Mouse (Mus musculus) right cerebral cortex, postnatal 36 days (tissue): ENCODE results near the gene Dph6.
A peak's percentile ranks its signal among the peaks of the same experiment; 100 is the strongest.
"Not testable (repeated sequence)": the region's sequence is repeated elsewhere in the genome, so short reads cannot be mapped to it uniquely, and the experiment has no call there.

Source experiments
- DNase-seq, 2 experiments: peaks; one replicate each; pipeline ENCODE4 v3.0.0; 2022; ENCODE audit warnings: low spot score in 2 of 2, mixed read lengths in 1 of 2

Gene Dph6

DNA sequence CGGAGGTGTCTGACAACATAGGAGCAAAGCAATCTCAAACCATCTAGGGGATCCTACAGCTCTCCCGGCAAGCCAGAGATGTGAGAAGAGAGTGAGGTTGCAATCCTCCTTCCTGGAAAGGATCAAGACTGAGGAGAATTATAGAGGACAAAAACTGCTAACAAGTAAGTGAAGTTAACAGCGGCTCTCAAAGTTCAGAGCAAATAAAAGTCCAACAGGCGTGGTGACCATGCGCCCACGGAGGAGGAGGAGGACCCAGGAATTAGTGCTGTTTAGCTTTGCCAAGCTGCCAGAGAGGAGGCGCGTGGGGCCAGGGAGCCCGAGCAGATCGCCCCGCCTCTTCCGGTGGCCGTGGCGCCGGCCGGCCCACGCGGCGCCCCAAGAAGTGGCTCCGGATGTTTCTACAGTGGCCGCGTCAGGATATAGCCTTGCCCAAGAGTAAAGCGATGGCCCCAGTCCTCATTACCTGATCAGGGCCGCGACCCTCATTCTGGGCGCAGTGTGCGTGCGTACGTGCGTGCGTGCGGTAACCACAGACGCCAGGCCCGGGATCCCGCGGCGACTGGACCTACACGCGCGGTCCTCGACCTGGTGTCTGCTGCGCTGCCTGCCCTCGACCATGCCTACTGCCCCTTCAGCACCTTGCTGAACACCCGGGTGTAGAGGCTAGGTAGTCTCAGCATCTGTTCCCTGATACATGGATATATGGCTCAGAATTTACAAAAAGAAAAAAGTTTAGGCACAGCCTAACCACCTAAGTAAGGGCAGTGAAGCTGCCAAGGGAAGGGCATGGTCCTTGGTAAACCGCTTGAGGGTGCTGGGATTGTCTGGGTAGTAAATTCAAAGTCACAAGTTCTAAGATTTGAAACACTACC, at the start of gene Dph6:
Gene Dph6 (minus strand): TSS at position 600 of the 875 bp plus-strand sequence.
- DNase-seq = peak; percentile 70 to 83

DNA sequence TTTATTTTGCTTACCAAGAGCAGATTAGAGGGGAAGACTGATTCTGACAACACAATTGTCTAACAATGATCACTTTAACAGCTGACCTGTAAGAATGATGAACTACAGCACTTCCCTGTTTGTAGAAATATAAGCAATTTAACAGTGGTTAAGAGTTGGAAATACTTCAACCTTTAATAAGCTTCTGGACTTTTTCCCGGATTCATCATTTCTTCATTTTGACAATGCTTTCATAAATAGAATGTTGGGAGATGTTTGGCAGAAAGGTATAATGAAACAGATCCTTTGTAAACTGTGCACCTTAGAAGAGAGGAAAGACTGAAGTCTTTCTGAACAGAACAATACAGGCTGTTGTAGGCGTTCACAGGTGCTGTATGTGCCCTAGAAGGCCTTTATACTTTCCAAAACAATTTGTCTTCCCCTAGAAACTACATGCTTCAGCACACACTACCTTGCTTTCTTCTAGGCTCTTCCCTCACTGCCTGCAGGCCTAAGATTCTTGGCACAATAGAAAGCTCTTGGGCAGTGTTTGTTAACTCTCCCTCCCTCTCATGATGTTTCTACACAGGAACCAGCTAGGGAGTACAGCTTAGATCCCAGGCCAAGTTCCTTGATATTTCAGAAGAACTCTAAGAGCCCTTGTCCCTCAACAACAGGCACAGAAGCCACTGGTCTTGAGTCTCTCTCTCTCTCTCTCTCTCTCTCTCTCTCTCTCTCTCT, 46.4 kb upstream of the Dph6 start:
- DNase-seq = no peak

DNA sequence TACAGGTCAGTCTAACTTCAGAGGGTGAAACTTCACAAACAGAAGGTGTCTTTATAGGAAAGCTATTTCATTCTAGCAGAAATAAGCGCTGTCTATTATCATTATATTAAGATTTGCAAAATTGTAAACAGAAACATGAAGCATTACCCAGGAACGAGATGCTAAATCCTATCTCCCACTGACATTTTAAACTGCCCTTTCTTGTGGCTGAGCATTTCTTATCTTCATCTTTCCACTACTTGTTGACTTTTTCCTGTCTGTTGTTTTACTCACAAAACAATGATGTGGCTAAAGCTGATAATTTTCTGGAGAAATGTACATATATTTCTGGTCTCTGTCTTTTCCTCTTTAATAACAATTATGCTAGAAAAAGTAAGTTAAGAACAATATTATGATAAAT, 36.8 kb upstream of the Dph6 start:
- DNase-seq = no peak

DNA sequence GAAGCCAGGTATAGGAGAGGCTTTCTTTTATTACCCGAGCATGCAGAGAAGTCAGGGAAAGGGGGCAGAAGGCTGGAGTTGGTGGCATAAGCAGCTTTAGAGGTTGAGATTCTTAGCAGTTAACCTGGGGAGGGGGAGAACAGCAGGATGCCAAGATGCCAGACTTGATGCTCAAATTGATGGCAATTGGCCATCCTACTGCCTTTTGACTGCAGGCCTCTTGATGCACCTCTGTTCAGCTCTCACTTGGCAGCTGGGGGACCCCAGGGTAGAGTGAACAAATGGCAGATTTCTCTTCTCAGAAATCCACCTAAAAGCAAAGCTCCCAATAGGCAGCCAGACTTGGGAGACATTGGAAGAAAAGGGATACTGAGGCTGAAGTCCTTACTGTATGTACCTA, 32.7 kb upstream of the Dph6 start:
- DNase-seq = no peak

DNA sequence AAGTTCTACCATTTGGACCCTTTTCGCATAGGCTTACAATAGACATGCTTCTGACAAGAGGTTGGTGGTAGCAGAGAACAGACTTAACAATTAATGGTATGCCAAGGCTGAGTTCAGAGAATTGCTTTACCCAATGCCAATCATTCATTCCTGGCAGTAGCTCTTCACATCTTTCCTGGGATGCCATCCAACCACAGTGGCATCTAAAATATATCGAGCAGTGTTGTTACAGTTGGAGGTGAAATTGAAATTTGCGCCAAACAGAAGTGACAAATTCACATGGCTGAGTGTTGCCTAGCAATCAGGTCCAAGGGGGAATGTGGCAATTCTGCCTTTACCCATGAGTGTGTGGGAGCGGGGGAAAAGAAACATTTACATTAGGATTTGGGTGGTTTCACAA, 32.3 kb upstream of the Dph6 start:
- no peak for DNase-seq

DNA sequence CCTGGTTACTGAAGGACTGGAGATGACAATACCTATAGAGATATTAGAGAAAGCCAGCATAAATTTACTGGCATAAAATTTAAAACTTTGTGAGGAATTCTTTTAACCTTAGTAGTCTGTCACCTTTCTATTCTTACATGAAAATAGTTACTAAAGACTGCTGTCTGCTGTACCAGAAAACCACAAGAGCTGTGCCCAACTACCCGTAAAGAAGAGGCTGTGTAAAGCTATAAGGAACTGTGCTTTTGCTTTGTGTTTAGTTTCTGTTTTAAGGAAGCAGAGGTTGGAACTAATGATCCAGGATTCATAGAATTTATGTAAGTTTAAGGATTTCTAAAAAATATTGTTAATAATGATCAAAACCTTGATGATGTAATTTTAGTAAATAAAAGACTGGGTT, 19.1 kb upstream of the Dph6 start:
- no peak for DNase-seq

DNA sequence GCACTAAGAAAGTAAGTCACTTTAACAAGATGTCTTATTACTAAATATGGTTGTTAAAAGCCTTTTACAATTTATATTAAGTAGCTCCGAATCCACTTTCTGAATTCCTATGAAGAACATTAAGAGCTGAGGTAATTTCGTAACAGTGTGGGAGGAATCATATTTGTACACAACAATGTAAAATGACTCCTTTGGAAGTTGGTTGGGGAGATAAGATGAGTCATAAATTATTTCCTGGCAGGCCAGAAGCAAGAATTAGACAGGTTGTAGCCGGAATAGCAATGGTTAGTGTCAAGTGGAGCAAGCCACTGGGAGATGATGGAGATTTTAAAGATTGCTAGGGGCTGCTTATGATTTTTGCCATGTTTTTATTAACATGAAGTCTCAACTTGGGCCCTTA, 16.2 kb upstream of the Dph6 start:
- no peak for DNase-seq

DNA sequence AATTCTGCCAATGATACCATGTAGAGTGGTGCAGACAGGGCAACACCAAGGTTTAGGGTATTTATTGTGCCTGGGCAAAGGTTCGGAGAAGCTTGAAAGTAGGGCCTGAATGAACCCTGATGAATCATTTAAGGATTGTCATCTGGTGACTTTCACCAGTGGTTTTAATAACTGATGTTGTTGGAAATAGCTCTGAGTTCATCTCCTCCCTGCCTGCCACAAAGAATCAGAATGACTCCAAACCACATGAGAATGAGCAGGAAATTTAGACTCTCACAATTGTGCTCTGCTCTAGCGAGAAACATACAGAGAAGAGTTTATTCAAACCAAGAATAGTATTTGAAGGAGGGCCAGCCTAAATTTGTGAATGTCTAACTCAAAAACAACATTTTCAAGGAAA, 4.2 kb upstream of the Dph6 start:
- no peak for DNase-seq

DNA sequence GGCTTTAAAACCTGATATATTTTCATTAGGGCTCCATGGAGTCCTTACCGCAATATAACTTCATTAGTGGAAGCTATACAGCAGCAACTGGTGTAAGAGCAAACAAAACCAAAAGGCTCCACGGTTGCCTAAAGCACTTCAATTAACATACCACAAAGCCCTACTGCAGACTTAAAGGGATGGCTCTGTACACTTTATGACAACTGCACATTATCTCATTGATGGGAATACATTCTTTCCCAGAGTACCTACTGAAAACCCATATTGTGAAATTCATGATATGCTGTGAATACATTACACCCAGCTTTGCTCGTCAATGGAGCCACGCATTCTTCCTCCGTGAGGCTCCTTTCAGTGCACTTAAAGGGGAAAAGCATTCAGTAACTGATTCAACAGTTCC, 8.5 kb downstream of the Dph6 start:
- DNase-seq = no peak

DNA sequence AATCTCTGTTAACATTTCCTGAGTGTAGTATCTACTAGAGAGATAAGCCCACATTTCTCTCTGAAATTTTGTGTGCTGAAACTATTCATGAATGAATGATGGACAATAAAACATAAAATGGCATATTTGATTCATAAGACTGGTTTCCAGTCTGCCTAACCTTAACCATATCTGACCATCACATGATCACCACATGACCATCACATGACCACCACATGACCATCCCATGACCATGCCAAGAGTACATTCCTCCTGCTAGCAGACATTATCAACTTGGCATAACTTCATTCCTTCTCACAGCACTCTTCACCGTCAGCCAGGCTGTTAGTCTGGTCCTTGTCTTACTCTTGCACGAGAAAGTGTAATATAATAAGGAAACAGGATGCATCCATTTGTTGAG, 10.9 kb downstream of the Dph6 start:
- DNase-seq = no peak

DNA sequence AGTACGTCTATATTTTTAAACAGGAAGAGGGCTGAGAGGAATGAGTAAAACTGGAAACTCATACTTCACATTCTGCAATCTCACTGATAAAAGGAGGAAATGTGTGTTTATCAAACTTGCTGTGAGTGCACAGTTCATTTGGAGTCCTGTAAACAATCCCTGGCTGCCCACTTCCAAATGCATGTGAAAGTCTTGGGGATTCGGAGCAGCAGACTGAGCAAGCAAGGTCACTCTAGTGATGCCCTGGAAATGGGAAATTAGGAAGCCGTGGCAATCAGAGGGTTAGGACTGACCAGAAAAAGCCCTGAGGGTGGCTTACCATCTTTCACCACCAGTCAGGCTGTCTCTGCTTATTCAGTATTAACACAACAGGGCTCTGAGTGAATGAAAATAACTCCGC, 30.1 kb downstream of the Dph6 start:
- DNase-seq = no peak

DNA sequence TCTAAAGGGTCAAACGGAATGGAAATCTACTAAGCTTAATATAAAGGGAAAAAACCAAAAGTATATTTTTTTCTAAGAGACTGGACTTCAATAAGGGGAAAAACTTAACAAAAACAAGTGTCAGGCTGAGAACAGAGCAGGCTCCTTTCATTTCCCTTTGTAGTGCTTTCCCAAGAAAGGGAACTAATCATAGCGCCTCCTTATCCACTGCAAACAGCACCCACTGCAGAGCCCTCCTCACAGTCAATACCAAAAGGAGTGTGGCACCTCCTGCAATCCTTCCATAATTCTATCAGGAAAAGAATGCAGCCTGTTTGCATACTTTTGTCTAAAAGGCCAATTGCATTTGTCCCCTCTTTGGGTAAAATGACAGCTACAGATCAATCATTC, 32.2 kb downstream of the Dph6 start:
- no peak for DNase-seq

DNA sequence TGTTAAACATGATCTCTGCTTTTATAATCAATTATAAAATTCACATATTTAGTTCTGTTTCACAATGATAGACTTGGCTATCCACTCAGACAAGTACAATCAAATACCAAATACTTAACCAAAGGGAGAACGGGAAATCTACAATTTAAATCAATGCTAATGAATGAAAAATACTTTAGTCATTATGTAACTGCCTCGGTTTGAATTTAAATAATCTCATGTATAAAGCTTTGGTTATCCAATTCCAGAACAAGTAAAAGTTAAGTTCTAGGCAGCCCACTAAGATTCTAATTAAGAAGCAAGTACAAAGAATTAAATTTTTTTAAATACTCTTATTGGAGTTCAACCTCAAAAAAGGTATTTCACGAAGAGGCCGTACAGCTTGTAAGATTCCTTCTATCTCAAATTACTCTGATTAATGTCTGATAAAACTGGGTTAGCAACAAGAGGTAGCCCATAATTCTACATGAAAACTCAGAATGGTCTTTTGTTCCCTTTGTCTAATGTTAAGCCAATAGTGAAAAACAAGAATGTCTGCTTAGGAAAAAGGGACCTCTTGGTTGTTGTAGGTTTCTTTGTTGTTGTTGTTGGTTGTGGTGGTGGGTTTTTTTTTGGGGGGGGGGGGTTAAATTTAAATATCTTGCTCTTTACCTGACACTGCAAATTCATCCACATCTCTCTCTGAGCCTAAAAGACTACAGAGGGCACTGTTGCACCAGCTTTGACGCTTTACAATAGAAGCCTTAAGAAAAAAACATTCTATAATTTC, 32.8 kb downstream of the Dph6 start:
- DNase-seq = no peak

DNA sequence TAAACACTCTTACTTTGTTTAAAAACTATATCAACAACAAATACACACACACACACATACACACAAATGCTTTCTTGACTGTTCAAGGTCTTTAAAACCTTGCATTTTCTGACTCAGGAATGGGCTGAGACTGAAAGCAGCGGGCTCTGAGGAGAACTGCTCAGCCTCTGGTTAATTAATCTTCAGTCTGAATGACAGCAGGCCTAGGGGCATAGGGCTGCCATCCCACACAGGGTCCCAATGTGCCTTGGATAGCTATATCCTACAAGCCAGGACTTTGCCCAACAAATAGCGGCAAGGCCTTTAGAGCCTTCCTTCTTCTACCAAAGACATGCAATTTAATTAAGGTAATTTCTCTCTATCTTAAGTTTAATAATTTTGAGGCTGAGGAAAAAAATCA, 43.2 kb downstream of the Dph6 start:
- no peak for DNase-seq

DNA sequence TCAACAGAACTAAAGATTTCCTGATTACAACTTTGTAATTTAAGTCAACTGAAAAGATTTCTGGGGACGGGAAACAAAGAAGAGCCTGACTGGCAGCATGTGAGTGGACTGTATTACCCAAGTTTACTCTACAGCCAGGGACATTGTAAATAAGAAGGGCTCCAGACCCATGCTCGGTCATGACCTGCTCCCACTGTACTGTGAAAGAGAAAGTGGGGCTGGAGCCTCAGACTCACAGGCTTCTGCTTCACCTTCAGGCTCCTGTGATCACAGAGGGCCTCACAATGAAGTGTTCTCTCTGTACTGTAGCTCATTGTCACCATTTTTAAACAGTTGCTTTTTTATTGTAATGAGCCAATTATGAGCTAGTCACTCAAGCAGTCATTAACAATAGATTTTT, 44.7 kb downstream of the Dph6 start:
- no peak for DNase-seq

DNA sequence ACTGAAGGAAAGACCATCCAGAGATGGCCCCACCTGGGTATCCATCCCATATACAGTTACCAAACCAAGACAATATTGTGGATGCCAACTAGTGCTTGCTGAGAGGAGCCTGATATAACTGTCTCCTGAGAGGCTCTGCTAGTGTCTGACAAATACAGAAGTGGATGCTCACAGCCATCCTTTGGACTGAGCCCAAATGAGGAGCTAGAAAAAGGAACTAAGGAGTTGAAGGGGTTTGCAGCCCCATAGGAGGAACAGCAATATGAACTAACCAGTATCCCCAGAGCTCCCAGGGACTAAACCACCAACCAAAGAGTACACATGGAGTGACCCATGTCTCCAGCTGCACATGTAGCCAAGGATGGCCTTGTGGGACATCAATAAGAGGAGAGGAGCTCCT, 49.6 kb downstream of the Dph6 start:
- DNase-seq = not testable (repeated sequence)

DNA sequence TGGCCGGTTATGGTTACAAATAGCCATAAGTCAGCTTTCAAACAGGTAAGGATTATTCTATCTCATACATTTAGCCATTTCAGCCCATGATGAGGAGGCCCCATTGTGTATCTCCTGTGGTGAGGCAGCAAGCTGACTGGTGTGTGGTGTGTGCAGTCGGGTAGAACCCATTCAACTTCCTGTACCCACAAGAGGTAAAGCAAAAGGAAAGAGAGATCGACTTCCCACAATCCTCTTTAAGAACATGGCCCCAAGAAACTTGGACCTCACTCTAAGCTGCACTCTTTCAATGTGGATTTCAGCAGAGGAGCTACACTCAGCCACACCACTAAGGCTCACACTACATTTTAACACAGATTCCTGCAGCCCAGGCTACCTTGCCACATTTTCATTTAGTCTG, 53.6 kb downstream of the Dph6 start:
- no peak for DNase-seq

DNA sequence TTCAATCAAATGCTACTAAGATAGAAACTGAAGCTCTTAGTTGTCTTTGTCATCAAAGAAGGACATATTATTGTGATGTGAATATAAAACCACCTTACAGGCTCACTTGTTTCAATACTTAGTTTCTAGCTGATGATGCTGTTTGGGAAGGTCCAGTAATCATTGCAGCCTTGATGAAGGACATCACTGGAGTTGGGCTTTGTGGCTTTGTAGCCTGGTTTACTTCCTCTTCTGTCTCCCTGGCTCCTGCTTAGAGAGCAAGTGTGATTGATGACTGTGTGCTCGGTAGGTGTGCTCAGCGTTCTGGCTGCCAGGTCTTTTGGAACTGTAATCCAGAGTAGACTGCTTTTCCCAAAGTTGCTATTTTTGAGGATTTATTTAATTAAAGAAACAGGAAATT, 55.0 kb downstream of the Dph6 start:
- DNase-seq = no peak

DNA sequence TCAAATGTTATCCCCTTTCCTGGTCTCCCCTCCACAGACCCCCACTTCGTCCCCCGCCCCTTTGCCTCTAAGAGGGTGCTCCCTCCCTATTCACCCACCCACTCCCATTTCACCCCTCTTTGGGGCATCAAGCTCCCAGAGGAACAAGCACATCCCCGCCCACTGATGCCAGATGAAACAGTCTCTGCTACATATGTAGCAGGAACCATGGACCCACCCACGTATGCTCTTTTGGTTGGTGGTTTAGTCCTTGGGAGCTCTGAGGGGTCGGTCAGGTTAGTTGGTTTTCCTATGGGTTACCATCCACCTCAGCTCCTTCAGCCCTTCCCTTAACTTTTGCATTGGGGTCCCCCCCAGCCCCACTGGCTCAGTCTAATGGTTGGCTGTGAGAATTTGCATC, 61.4 kb downstream of the Dph6 start:
- DNase-seq = no peak

DNA sequence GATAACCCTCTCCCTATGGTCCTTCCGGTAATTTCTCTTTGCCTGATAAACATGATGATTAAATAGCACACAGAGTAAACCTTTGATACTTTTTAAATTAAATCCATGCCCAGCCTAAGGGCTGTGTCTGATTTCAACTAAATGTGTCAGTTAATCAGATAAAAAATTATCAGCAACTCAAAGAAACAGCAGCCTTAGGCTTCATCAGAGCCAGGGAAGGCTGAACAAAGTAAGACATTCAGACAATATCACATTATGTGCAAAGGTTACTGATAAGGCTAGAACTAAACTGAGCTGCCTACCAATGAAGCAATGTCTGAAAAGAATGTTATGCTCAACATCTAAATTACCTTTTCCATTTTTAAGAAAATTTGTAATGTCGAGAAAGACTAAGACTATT, 74.0 kb downstream of the Dph6 start:
- no peak for DNase-seq

DNA sequence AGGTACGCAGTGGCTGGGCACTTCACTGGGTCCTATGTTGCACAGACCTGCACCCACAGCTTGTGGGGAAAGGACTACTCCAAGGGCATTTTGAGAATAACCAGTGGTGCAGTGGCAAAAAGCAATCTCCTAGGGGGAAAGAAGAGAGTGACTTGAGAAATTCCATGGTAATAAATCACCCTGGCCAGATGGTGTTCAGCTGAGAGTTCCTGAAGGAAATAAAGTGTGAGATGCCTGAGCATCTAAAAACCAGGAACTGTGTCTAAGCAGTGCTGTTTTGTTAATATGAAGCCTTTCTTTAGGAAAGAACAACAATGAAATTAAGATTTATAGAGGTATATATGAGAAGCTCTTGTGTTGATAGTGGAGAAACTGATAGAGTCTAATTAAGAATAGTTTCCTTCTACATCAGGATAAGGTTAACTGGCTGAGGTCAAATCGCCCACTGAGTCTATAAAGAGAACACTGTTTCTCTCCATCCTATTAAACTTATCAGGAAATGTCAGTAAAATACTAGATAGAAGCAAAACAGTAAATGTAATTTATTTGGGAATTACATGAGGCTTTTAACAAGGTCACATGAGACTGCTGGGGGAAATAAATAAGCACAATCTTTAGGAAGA, 111.7 kb downstream of the Dph6 start:
- no peak for DNase-seq

DNA sequence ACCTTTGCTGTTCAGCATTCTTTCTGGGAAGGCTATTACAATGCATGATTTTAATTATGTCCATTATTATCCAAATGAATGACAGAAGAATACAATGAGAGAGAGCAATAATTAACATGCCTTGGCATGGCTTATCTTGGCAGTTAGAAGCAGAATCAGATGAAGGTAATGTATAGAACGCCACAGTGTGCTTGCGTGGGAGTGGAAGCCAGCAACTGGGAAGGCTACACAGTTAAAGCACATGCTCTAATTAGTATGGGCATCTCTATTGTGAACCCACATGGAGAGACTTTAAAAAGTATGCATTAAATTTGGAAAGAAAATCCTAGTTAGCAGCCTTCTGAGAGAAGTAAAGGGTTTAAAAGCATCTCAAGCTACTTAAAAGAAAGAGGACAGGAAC, 112.4 kb downstream of the Dph6 start:
- DNase-seq = peak in 1 of 2 experiments; percentile 6
